Mouse (Mus musculus): Measurements from ENCODE around the gene Zhx3.

DNA sequence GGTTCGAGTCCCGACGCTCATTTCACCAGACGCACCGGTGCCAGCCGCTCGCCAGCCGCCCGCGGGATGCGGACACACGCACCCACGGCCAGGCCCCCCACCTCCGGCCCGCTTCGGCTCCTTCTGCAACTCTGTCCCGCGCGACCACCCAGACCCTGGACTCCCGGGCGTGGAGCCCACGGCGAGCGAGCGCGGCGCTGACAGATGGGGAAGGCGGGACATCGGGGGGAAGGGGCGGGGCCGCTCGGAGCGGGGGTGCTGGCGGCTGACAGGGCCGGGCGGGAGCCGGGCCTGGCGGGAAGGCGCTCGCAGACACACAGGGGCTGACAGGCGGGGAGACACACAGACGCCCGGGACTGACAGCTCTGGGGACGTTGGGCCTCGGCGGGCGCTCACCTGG lies 403 bp downstream of the Zhx3 start:
- TF ChIP-seq CTCF (IDR thresholded peaks at IDR 0.05; ENCODE audit: insufficient read depth, low read length) (no peak), POLR2A (IDR thresholded peaks at IDR 0.05; ENCODE audit: borderline replicate concordance, extremely low read depth, low read depth, low read length) (peak; percentile 20; the same call in 1 of the 2 replicates)

Measured in lung, adult 2 months (tissue).